Mouse (Mus musculus): ENCODE results near the gene Ccdc146.

DNA sequence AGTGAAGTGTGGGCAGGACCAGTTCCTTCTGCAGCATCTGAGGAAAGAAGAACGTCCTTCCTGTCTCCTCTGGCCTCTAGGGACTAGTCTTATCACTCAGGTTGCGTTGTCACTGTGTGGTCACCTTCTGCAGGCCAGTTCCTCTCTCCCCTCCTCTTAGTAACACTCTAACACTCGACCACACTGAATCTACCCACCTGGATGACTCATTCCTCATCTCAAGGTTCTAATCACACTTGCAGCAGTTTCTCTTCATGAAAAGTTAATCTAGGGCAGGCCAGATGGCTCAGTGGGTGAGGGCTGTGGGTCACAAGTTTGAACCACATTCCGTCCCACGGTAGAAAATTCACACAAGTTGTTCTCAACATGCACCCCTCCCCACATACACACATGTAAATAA, 175.6 kb downstream of the Ccdc146 start:
- no peak for TF ChIP-seq CTCF (conservative IDR thresholded peaks at IDR 0.05; ENCODE audit: low read length)
- TF ChIP-seq NANOG (IDR thresholded peaks at IDR 0.05; ENCODE audit: borderline replicate concordance, low read length) = no peak
